Comparison of ENCODE assay signal across 9 mouse cellular contexts in genomic region chr1:86416321-86416720, GRCm38 (mm10). TPM values are rescaled to one million over a fixed set of nuclear protein-coding genes. Genes with fewer than 3 reads are reported as not detected.
DNase-seq lines count a peak whose midpoint lies in the region; ATAC-seq and TF ChIP-seq lines count a peak whose summit lies in the region.
"Had no signal": no experiment of that assay in that cellular context is flagged by ENCODE, and none has a peak within 500 bp of the region (broad histone marks: within the 10 kb centered on the region; RNA-seq: fewer than 3 reads in every experiment).

No protein-coding gene starts in this region.

- peak; percentile 71 for TF ChIP-seq CTCF in layer of hippocampus, adult 2 months (conservative IDR thresholded peaks at IDR 0.05)
- TF ChIP-seq CTCF in MEL (IDR thresholded peaks at IDR 0.05 in 2 of 3, conservative IDR thresholded peaks at IDR 0.05 in 1 of 3; ENCODE audit: control insufficient read depth in 1 of 3, insufficient read depth in 1 of 3, low read depth in 2 of 3, low read length in 3 of 3, poor library complexity in 1 of 3, severe bottlenecking in 1 of 3), result peak; percentile 41 to 77 (median 76)
- peak; percentile 70 for TF ChIP-seq CTCF in forebrain, postnatal 0 days (IDR thresholded peaks at IDR 0.05; ENCODE audit: low read depth)

- TF ChIP-seq RAD21 in MEL (IDR thresholded peaks at IDR 0.05; ENCODE audit: low read depth, low read length), result peak; percentile 63

- H3K4me1 ChIP-seq in MEL (ENCODE audit: control insufficient read depth in 1 of 2, insufficient read depth in 2 of 2, low read length in 2 of 2), result peaks cover 5 to 30% of the 10 kb centered on the region in 2 experiments
- peaks cover 6% of the 10 kb centered on the region; the same call in 1 of the 2 replicates for H3K4me1 ChIP-seq in forebrain, postnatal 0 days (ENCODE audit: insufficient read depth)

- 62% methylated on average over 6 of the region's 6 CpGs for WGBS in forebrain, postnatal 0 days

- H3K36me3 ChIP-seq in MEL (ENCODE audit: control insufficient read depth in 1 of 2, insufficient read depth in 2 of 2, low read length in 2 of 2), result peaks cover 0 to 9% of the 10 kb centered on the region in 2 experiments; a peak in 2 of 4 replicates
- no peaks in the 10 kb centered on the region for H3K36me3 ChIP-seq in forebrain, postnatal 0 days (ENCODE audit: insufficient read depth)

- H3K4me2 ChIP-seq in forebrain, postnatal 0 days (ENCODE audit: low read depth), result no peak overlapping the region

- no peak for TF ChIP-seq POLR2A in MEL (IDR thresholded peaks at IDR 0.05; ENCODE audit: control insufficient read depth in 1 of 2, insufficient read depth in 1 of 2, low read depth in 1 of 2, low read length in 2 of 2, poor library complexity in 1 of 2)

- H3K27me3 ChIP-seq in MEL (ENCODE audit: control insufficient read depth in 1 of 2, insufficient read depth in 2 of 2, low read length in 2 of 2), result no peaks in the 10 kb centered on the region
- H3K27me3 ChIP-seq in forebrain, postnatal 0 days (ENCODE audit: insufficient read depth, low read length), result no peaks in the 10 kb centered on the region

- TF ChIP-seq EP300 in MEL (IDR thresholded peaks at IDR 0.05; ENCODE audit: low read depth in 1 of 2, low read length in 2 of 2), result no peak

- H3K79me2 ChIP-seq in MEL (ENCODE audit: control insufficient read depth, insufficient read depth, low read length, poor library complexity), result no peaks in the 10 kb centered on the region

- H3K9ac ChIP-seq in MEL (ENCODE audit: control insufficient read depth, low read depth, low read length, poor library complexity, severe bottlenecking), result 0 out of 2 replicates have a peak overlapping the region, but pooled peaks have one; percentile 14
- no peak overlapping the region for H3K9ac ChIP-seq in forebrain, postnatal 0 days

- DNase-seq in adrenal gland, postnatal 36 days, result peak; percentile 24 to 44
- DNase-seq in adrenal gland, postnatal 25 days, result no peak
- no peak for DNase-seq in layer of hippocampus, adult 2 months (ENCODE audit: low spot score in 2 of 2)
- no peak for DNase-seq in layer of hippocampus, postnatal 25 days (ENCODE audit: extremely low spot score in 1 of 2, low spot score in 1 of 2)
- DNase-seq in MEL (ENCODE audit: low read depth, low spot score), result peak; percentile 68
- peak; percentile 36 for DNase-seq in forebrain, postnatal 0 days
- no peak for DNase-seq in heart, postnatal 36 days
- no peak for DNase-seq in right cerebral cortex, adult 18-20 months

- peak; percentile 32; the same call in 1 of the 2 replicates for ATAC-seq in forebrain, postnatal 0 days

- intact Hi-C loops in heart, postnatal 36 days (cut with DNase I), result loop anchor here (1.0 kb wide), 1 partner anchor 14 kb away; no protein-coding TSS in a partner anchor

- no peak overlapping the region for H3K4me3 ChIP-seq in layer of hippocampus, adult 2 months
- 0 out of 4 replicates have a peak overlapping the region, but pooled peaks of 1 of the 2 experiments have one; percentile 3 for H3K4me3 ChIP-seq in MEL (ENCODE audit: control insufficient read depth in 1 of 2, insufficient read depth in 1 of 2, low read depth in 2 of 2, low read length in 2 of 2)
- no peak overlapping the region for H3K4me3 ChIP-seq in forebrain, postnatal 0 days (ENCODE audit: low read depth, low read length)

- H3K9me3 ChIP-seq in MEL (replicated peaks; ENCODE audit: insufficient read depth, low read length), result no peaks in the 10 kb centered on the region
- H3K9me3 ChIP-seq in forebrain, postnatal 0 days (ENCODE audit: low read length), result no peaks in the 10 kb centered on the region

- no peak overlapping the region for H3K27ac ChIP-seq in layer of hippocampus, adult 2 months
- H3K27ac ChIP-seq in MEL (ENCODE audit: control insufficient read depth, low read depth, low read length), result no peak overlapping the region
- H3K27ac ChIP-seq in forebrain, postnatal 0 days (ENCODE audit: low read depth, low read length), result no peak overlapping the region

TF ChIP-seq in MEL, 35 proteins besides CTCF, POLR2A, EP300 and RAD21:
- TF ChIP-seq SIN3A (IDR thresholded peaks at IDR 0.05; ENCODE audit: low read length), result no peak; the same call in 1 of the 2 replicates
- peak; percentile 53 for TF ChIP-seq SMC3 (IDR thresholded peaks at IDR 0.05; ENCODE audit: low read depth, low read length)
- 0 out of 2 replicates have a peak, but pooled peaks have one; percentile 15 for TF ChIP-seq JUND (IDR thresholded peaks at IDR 0.05; ENCODE audit: low read depth, low read length)
- peak; percentile 84 for TF ChIP-seq ZNF384 (IDR thresholded peaks at IDR 0.05; ENCODE audit: low read depth, low read length)
- 0 out of 2 replicates have a peak, but pooled peaks have one; percentile 22 for TF ChIP-seq ELF1 (IDR thresholded peaks at IDR 0.05; ENCODE audit: low read depth, low read length)
- 0 out of 2 replicates have a peak, but pooled peaks have one; percentile 16 for TF ChIP-seq MAZ (IDR thresholded peaks at IDR 0.05; ENCODE audit: low read depth, low read length)
- peak; percentile 42; the same call in 1 of the 2 replicates for TF ChIP-seq ZC3H11A (IDR thresholded peaks at IDR 0.05; ENCODE audit: low read depth, low read length)
- no peak for TF ChIP-seq MXI1 (IDR thresholded peaks at IDR 0.05; ENCODE audit: low read depth, low read length)

RNA-seq across cellular contexts. Expression of gene Nmur1, which starts 9.7 kb away (rescaled TPM):
- total RNA-seq in adrenal gland, postnatal 36 days (2021), result not detected
- not detected in 2 replicates for total RNA-seq in adrenal gland, postnatal 25 days (2021)
- total RNA-seq in layer of hippocampus, adult 2 months (2021), result not detected
- not detected for total RNA-seq in layer of hippocampus, postnatal 25 days (2021)
- total RNA-seq in MEL (2012; rRNA removed), result not detected in 2 replicates
- not detected for polyA plus RNA-seq in MEL (2012; ENCODE audit: insufficient read depth in 1 of 2, insufficient read length in 2 of 2, low read depth in 1 of 2, low replicate concordance in 2 of 2, missing spikeins in 1 of 2)
- total RNA-seq in forebrain, postnatal 0 days (2014; rRNA removed), result 0.15 and 0.33 TPM in 2 replicates
- 0.17 and 0.19 TPM in 2 replicates for polyA plus RNA-seq in forebrain, postnatal 0 days (2015; fragmentation: Nextera tagmentation; extraction: Ambion mirVana)
- not detected for total RNA-seq in heart, postnatal 36 days (2021)

RNA-seq across cellular contexts. Expression of gene Tex44, which starts 9.8 kb away (rescaled TPM):
- total RNA-seq in adrenal gland, postnatal 36 days (2021), result not detected
- not detected in 2 replicates for total RNA-seq in adrenal gland, postnatal 25 days (2021)
- total RNA-seq in layer of hippocampus, adult 2 months (2021), result not detected
- not detected for total RNA-seq in layer of hippocampus, postnatal 25 days (2021)
- total RNA-seq in MEL (2012; rRNA removed), result not detected in 2 replicates
- not detected for polyA plus RNA-seq in MEL (2012; ENCODE audit: insufficient read depth in 1 of 2, insufficient read length in 2 of 2, low read depth in 1 of 2, low replicate concordance in 2 of 2, missing spikeins in 1 of 2)
- 0.29 TPM in 1 of 2 replicates, not detected in the other for total RNA-seq in forebrain, postnatal 0 days (2014; rRNA removed)
- polyA plus RNA-seq in forebrain, postnatal 0 days (2015; fragmentation: Nextera tagmentation; extraction: Ambion mirVana), result not detected in 2 replicates
- total RNA-seq in heart, postnatal 36 days (2021), result not detected
- polyA plus RNA-seq: C2C12 had no signal

RNA-seq across cellular contexts. Expression of gene Ncl, which starts 57.1 kb away (rescaled TPM):
- 100 to 1,000 TPM; 222 to 234 TPM for total RNA-seq in adrenal gland, postnatal 36 days (2021)
- total RNA-seq in adrenal gland, postnatal 25 days (2021), result 238 and 311 TPM in 2 replicates
- total RNA-seq in layer of hippocampus, adult 2 months (2021), result 100 to 1,000 TPM; 140 to 145 TPM
- total RNA-seq in layer of hippocampus, postnatal 25 days (2021), result 100 to 1,000 TPM; 126 to 148 TPM
- 370 and 422 TPM in 2 replicates for total RNA-seq in MEL (2012; rRNA removed)
- 1,000 to 10,000 TPM in 1 of 2 experiments, 100 to 1,000 TPM in 1; 246 to 1,708 TPM for polyA plus RNA-seq in MEL (2012; ENCODE audit: insufficient read depth in 1 of 2, insufficient read length in 2 of 2, low read depth in 1 of 2, low replicate concordance in 2 of 2, missing spikeins in 1 of 2)
- 35.9 and 50.6 TPM in 2 replicates for total RNA-seq in forebrain, postnatal 0 days (2014; rRNA removed)
- 164 and 210 TPM in 2 replicates for polyA plus RNA-seq in forebrain, postnatal 0 days (2015; fragmentation: Nextera tagmentation; extraction: Ambion mirVana)
- total RNA-seq in heart, postnatal 36 days (2021), result 100 to 1,000 TPM; 109 to 127 TPM

Comparison
In these comparisons a context has a peak if more than half of its experiments do, and no peak if none do; other contexts are left out.
1. DNase-seq: peak in adrenal gland, postnatal 36 days (2 of 2), MEL (single experiment) and forebrain, postnatal 0 days (single experiment); none in adrenal gland, postnatal 25 days (single experiment), layer of hippocampus, adult 2 months (0 of 2), layer of hippocampus, postnatal 25 days (0 of 2), heart, postnatal 36 days (0 of 2) and right cerebral cortex, adult 18-20 months (single experiment).
2. Peak in every context shown above with its lines, with median percentiles within 50 percentile points of each other: CTCF ChIP-seq.